Mouse (Mus musculus): Measurements from ENCODE around the gene Cnr2.

- TF ChIP-seq POLR2A (IDR thresholded peaks at IDR 0.05; ENCODE audit: borderline replicate concordance, low read depth, low read length): no peak
- TF ChIP-seq CTCF (IDR thresholded peaks at IDR 0.05; ENCODE audit: low read depth, low read length): no peak
Observed at GRCm38 (mm10) chr4:135886184-135886583, 9.0 kb upstream of the Cnr2 start.
